Mouse (Mus musculus) thymus, adult 2 months (tissue): ENCODE results near the gene 2310022B05Rik. TPM values are rescaled to one million over a fixed set of nuclear protein-coding genes. Genes with fewer than 3 reads are reported as not detected.

Experiments
- DNase-seq: peaks from one replicate; pipeline ENCODE4 v3.0.0; 2021
- H3K27ac ChIP-seq: fragments of 200-500 bp; 2 replicates; pipeline ENCODE4 v1.5.1; 2012; ENCODE audit warnings: low read length, control low read depth; ENCODE audit not compliant: control insufficient read depth, insufficient read depth
- H3K27me3 ChIP-seq: fragments of 200-500 bp; 2 replicates; pipeline ENCODE4 v1.6.1; 2012; ENCODE audit warnings: mild to moderate bottlenecking, low read length, moderate library complexity, mixed read lengths; ENCODE audit not compliant: control insufficient read depth, insufficient read depth
- H3K36me3 ChIP-seq: fragments of 200-500 bp; 2 replicates; pipeline ENCODE4 v1.6.1; 2012; ENCODE audit warnings: mild to moderate bottlenecking, low read length, moderate library complexity; ENCODE audit not compliant: control insufficient read depth, insufficient read depth
- H3K4me1 ChIP-seq: fragments of 200-500 bp; replicated peaks from 2 replicates; pipeline ENCODE4 v1.6.1; 2012; ENCODE audit warnings: low read length; ENCODE audit not compliant: control insufficient read depth, insufficient read depth
- H3K4me3 ChIP-seq: fragments of 200-500 bp; 2 replicates; pipeline ENCODE4 v1.5.1; 2012; ENCODE audit warnings: mild to moderate bottlenecking, low read length, control low read depth, moderate library complexity; ENCODE audit not compliant: control insufficient read depth, insufficient read depth
- CTCF ChIP-seq: fragments of 200-500 bp; IDR thresholded peaks from 2 replicates; pipeline ENCODE4 v1.5.1; 2012; ENCODE audit warnings: mild to moderate bottlenecking, control low read depth, low read length, moderate library complexity, borderline replicate concordance; ENCODE audit not compliant: control insufficient read depth, poor library complexity, insufficient read depth; ENCODE audit errors: extremely low read depth
- POLR2A ChIP-seq: fragments of 200-500 bp; IDR thresholded peaks from 2 replicates; pipeline ENCODE4 v1.6.1; 2012; ENCODE audit warnings: mild to moderate bottlenecking, low read length, control low read depth, moderate library complexity; ENCODE audit not compliant: control insufficient read depth, poor library complexity, insufficient read depth; ENCODE audit errors: extremely low read depth
- WGBS: fragments of 180-500 bp; shearing (Covaris S2); methylation state at CpG from one replicate; pipeline ENCODE4 v1.1.7; 2018; 5-methylcytosine and 5-hydroxymethylcytosine counted together
- polyA plus RNA-seq: library from polyadenylated mRNA; depleted of rRNA; stranded (reverse); fragments of >200 nt; gene quantifications from 2 replicates; pipeline ENCODE4 v1.2.3, GENCODE M21; 2012

Gene 2310022B05Rik
- polyA plus RNA-seq, 1 experiment: 18.1 TPM

- H3K36me3 ChIP-seq: peaks cover 14% of the 10 kb centered on the region; the same call in 1 of the 2 replicates
- H3K27me3 ChIP-seq: no peaks in the 10 kb centered on the region
- TF ChIP-seq POLR2A: no peak
- 96% methylated on average over 10 of the region's 10 CpGs for WGBS
- H3K4me3 ChIP-seq: no peak overlapping the region
- H3K27ac ChIP-seq: no peak overlapping the region
- no peak for DNase-seq
- no peaks in the 10 kb centered on the region for H3K4me1 ChIP-seq
Observed at GRCm38 (mm10) chr8:124681077-124681791, 18.1 kb upstream of the 2310022B05Rik start.

DNA sequence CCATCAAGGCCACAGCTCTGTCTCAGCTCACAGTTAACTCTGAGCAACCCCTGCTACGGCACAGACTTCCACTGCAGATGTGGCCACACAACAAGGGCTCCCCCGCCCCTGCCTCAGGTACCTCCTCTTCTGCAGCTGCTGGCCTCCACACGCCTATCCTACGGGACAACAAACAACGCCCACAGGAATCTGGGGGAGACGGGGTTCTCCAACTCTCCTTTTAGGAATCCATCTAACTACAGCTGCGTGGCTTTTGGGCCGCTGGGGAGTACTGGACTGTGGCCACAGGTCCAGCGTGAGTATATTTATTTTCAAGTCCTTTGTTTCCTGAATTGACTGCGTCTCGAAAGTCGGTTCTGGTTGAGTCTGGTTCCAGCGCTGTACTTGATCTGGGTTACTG, 15.1 kb upstream of the 2310022B05Rik start:
- no peak for TF ChIP-seq POLR2A
- TF ChIP-seq CTCF: no peak
- DNase-seq: no peak
- Histone ChIP-seq H3K4me3 (no peak overlapping the region), H3K27ac (no peak overlapping the region), H3K4me1 (no peaks in the 10 kb centered on the region), H3K36me3 (peaks cover 15% of the 10 kb centered on the region), H3K27me3 (no peaks in the 10 kb centered on the region)
- 98% methylated on average over 13 of the region's 13 CpGs for WGBS

- H3K27ac ChIP-seq: no peak overlapping the region
- no peaks in the 10 kb centered on the region for H3K4me1 ChIP-seq
- peaks cover 19% of the 10 kb centered on the region for H3K36me3 ChIP-seq
- no peak for TF ChIP-seq POLR2A
- TF ChIP-seq CTCF: peak; percentile 81; the same call in 1 of the 2 replicates
- peak; percentile 54 for DNase-seq
- H3K27me3 ChIP-seq: no peaks in the 10 kb centered on the region
- 71% methylated on average over 12 of the region's 12 CpGs for WGBS
- no peak overlapping the region for H3K4me3 ChIP-seq
Observed at GRCm38 (mm10) chr8:124677486-124677885, 14.3 kb upstream of the 2310022B05Rik start.

- Histone ChIP-seq H3K4me1 (no peaks in the 10 kb centered on the region), H3K27me3 (no peaks in the 10 kb centered on the region), H3K4me3 (no peak overlapping the region), H3K27ac (no peak overlapping the region), H3K36me3 (peaks cover 19% of the 10 kb centered on the region)
- TF ChIP-seq POLR2A (no peak), CTCF (no peak)
- DNase-seq: no peak
- 96% methylated on average over 7 of the region's 7 CpGs for WGBS
Observed at GRCm38 (mm10) chr8:124677078-124677477, 13.9 kb upstream of the 2310022B05Rik start.

GRCm38 (mm10) chr8:124676661-124677060, 13.5 kb upstream of the 2310022B05Rik start:
- 75% methylated on average over 4 of the region's 4 CpGs for WGBS
- DNase-seq: no peak
- no peaks in the 10 kb centered on the region for H3K27me3 ChIP-seq
- H3K36me3 ChIP-seq: peaks cover 19% of the 10 kb centered on the region
- no peak overlapping the region for H3K27ac ChIP-seq
- H3K4me3 ChIP-seq: no peak overlapping the region
- no peaks in the 10 kb centered on the region for H3K4me1 ChIP-seq
- no peak for TF ChIP-seq POLR2A
- no peak for TF ChIP-seq CTCF

- no peak for DNase-seq
- H3K27me3 ChIP-seq: no peaks in the 10 kb centered on the region
- no peak overlapping the region for H3K27ac ChIP-seq
- no peaks in the 10 kb centered on the region for H3K4me1 ChIP-seq
- no peak overlapping the region for H3K4me3 ChIP-seq
- 95% methylated on average over 2 of the region's 2 CpGs for WGBS
- peaks cover 11% of the 10 kb centered on the region for H3K36me3 ChIP-seq
- TF ChIP-seq POLR2A (no peak), CTCF (no peak)
Observed at GRCm38 (mm10) chr8:124672345-124672744, 9.2 kb upstream of the 2310022B05Rik start.

GRCm38 (mm10) chr8:124668798-124669197, 5.6 kb upstream of the 2310022B05Rik start:
- no peaks in the 10 kb centered on the region for H3K4me1 ChIP-seq
- TF ChIP-seq CTCF (no peak), POLR2A (no peak)
- H3K27ac ChIP-seq: no peak overlapping the region
- H3K4me3 ChIP-seq: no peak overlapping the region
- DNase-seq: no peak
- no peaks in the 10 kb centered on the region for H3K27me3 ChIP-seq
- H3K36me3 ChIP-seq: peaks cover 11% of the 10 kb centered on the region
- WGBS: 97% methylated on average over 3 of the region's 3 CpGs
